Mouse (Mus musculus) CH12.LX (cell line): ENCODE data around the gene Plppr3. TPM values are rescaled to one million over a fixed set of nuclear protein-coding genes. Genes with fewer than 3 reads are reported as not detected.

ENCODE experiments used
- DNase-seq: peaks from one replicate; pipeline ENCODE4 v3.0.0-alpha.2; 2013; ENCODE audit errors: extremely low read depth
- H3K27ac ChIP-seq: 2 replicates; pipeline ENCODE4 v1.5.1; 2012; ENCODE audit warnings: low read depth, mild to moderate bottlenecking, control low read depth, moderate library complexity; ENCODE audit not compliant: insufficient read depth
- H3K27me3 ChIP-seq: replicated peaks from 2 replicates; pipeline ENCODE3; 2012; ENCODE audit warnings: inconsistent platforms
- H3K36me3 ChIP-seq, 2 experiments: replicated peaks in 1 of 2; 2 replicates each; pipeline versions ENCODE3 to v1.6.1; 2012; ENCODE audit warnings: inconsistent platforms in 1 of 2, low read length in 1 of 2, mild to moderate bottlenecking in 1 of 2, mixed read lengths in 1 of 2, moderate library complexity in 1 of 2; ENCODE audit not compliant: control insufficient read depth in 1 of 2, insufficient read depth in 1 of 2
- H3K4me1 ChIP-seq, 2 experiments: 2 replicates each; pipeline ENCODE4 v1.6.1; 2012; ENCODE audit warnings: inconsistent platforms in 1 of 2, moderate library complexity in 1 of 2; ENCODE audit not compliant: insufficient read depth in 2 of 2, control insufficient read depth in 1 of 2
- H3K4me2 ChIP-seq: 2 replicates; pipeline ENCODE4 v1.6.1; 2012; ENCODE audit warnings: low read depth, mild to moderate bottlenecking, control low read depth; ENCODE audit not compliant: poor library complexity, insufficient read depth, severe bottlenecking
- H3K4me3 ChIP-seq, 3 experiments: fragments of 150-350 bp in 1 of 3; sonication (generic) in 1 of 3; replicated peaks in 1 of 3; 2 replicates each; pipeline versions ENCODE3 to v1.5.1; 2011 to 2012; ENCODE audit warnings: low read depth in 2 of 3, low read length in 2 of 3, mild to moderate bottlenecking in 2 of 3, moderate library complexity in 2 of 3, control low read depth in 1 of 3, improper control_type of control experiment in 1 of 3, inconsistent platforms in 1 of 3, mixed read lengths in 1 of 3; ENCODE audit not compliant: poor library complexity in 1 of 3
- H3K79me2 ChIP-seq: replicated peaks from 2 replicates; pipeline ENCODE4 v1.6.1; 2012; ENCODE audit warnings: mild to moderate bottlenecking, moderate library complexity; ENCODE audit not compliant: control insufficient read depth, poor library complexity, insufficient read depth, severe bottlenecking; ENCODE audit errors: extremely low read depth
- H3K9ac ChIP-seq: 2 replicates; pipeline ENCODE4 v1.6.1; 2012; ENCODE audit warnings: low read depth, mild to moderate bottlenecking, control low read depth, moderate library complexity; ENCODE audit not compliant: insufficient read depth
- H3K9me3 ChIP-seq: replicated peaks from 2 replicates; pipeline ENCODE3; 2012; ENCODE audit warnings: low read length, inconsistent platforms, mixed read lengths
- BHLHE40 ChIP-seq: IDR thresholded peaks from 2 replicates; pipeline ENCODE4 v1.6.1; 2011; ENCODE audit warnings: mild to moderate bottlenecking, low read depth, low read length, improper control_type of control experiment
- CHD1 ChIP-seq: IDR thresholded peaks from 2 replicates; pipeline ENCODE4 v1.6.1; 2012; ENCODE audit warnings: low read depth, low read length, improper control_type of control experiment, inconsistent platforms
- CTCF ChIP-seq, 2 experiments: IDR thresholded peaks in 1 of 2; conservative IDR thresholded peaks in 1 of 2; 2 replicates each; pipeline ENCODE4 v1.5.1; 2011 to 2012; ENCODE audit warnings: low read depth in 2 of 2, low read length in 2 of 2, improper control_type of control experiment in 1 of 2, inconsistent platforms in 1 of 2, mild to moderate bottlenecking in 1 of 2, moderate library complexity in 1 of 2
- ELF1 ChIP-seq: IDR thresholded peaks from 2 replicates; pipeline ENCODE4 v1.6.1; 2014; ENCODE audit warnings: low read depth, mild to moderate bottlenecking, inconsistent platforms, low read length, improper control_type of control experiment
- GABPA ChIP-seq: IDR thresholded peaks from 2 replicates; pipeline ENCODE4 v1.6.1; 2012; ENCODE audit warnings: low read depth, low read length, improper control_type of control experiment, inconsistent platforms; ENCODE audit not compliant: insufficient replicate concordance
- HCFC1 ChIP-seq: IDR thresholded peaks from 2 replicates; pipeline ENCODE4 v1.6.1; 2012; ENCODE audit warnings: low read depth, mild to moderate bottlenecking, inconsistent platforms, low read length, improper control_type of control experiment
- IRF4 ChIP-seq: IDR thresholded peaks from 2 replicates; pipeline ENCODE4 v1.6.1; 2014; ENCODE audit warnings: low read depth, mild to moderate bottlenecking, inconsistent platforms, low read length, improper control_type of control experiment
- KAT2A ChIP-seq: IDR thresholded peaks from 2 replicates; pipeline ENCODE4 v1.6.1; 2012; ENCODE audit warnings: low read length, improper control_type of control experiment, inconsistent platforms; ENCODE audit not compliant: insufficient replicate concordance
- MAFK ChIP-seq: IDR thresholded peaks from 2 replicates; pipeline ENCODE4 v1.6.1; 2011; ENCODE audit warnings: low read length, improper control_type of control experiment; ENCODE audit not compliant: insufficient replicate concordance
- MAZ ChIP-seq: IDR thresholded peaks from 2 replicates; pipeline ENCODE4 v1.6.1; 2012; ENCODE audit warnings: low read depth, mild to moderate bottlenecking, inconsistent platforms, low read length, improper control_type of control experiment, moderate library complexity
- MEF2A ChIP-seq: IDR thresholded peaks from 2 replicates; pipeline ENCODE4 v1.6.1; 2014; ENCODE audit warnings: low read depth, mild to moderate bottlenecking, inconsistent platforms, low read length, improper control_type of control experiment, borderline replicate concordance
- MYC ChIP-seq: IDR thresholded peaks from 2 replicates; pipeline ENCODE4 v1.6.1; 2011; ENCODE audit warnings: low read depth, mild to moderate bottlenecking, improper control_type of control experiment, low read length
- POLR2AphosphoS2 ChIP-seq: IDR thresholded peaks from 2 replicates; pipeline ENCODE4 v1.6.1; 2011; ENCODE audit warnings: low read depth, low read length, improper control_type of control experiment
- RCOR1 ChIP-seq: conservative IDR thresholded peaks from 2 replicates; pipeline ENCODE4 v1.6.1; 2012; ENCODE audit warnings: low read depth, mild to moderate bottlenecking, inconsistent platforms, low read length, improper control_type of control experiment
- SMC3 ChIP-seq: IDR thresholded peaks from 2 replicates; pipeline ENCODE4 v1.6.1; 2011; ENCODE audit warnings: low read depth, low read length, improper control_type of control experiment
- TBP ChIP-seq: conservative IDR thresholded peaks from 2 replicates; pipeline ENCODE4 v1.6.1; 2011; ENCODE audit warnings: low read depth, low read length, improper control_type of control experiment
- USF2 ChIP-seq: conservative IDR thresholded peaks from 2 replicates; pipeline ENCODE4 v1.6.1; 2011; ENCODE audit warnings: low read depth, low read length, improper control_type of control experiment
- ZMIZ1 ChIP-seq: IDR thresholded peaks from 2 replicates; pipeline ENCODE4 v1.6.1; 2012; ENCODE audit warnings: low read depth, mild to moderate bottlenecking, inconsistent platforms, low read length, improper control_type of control experiment
- dilution Hi-C: fragments of 300-500 bp; cut with MboI; formaldehyde crosslinking; loops from 2 replicates; pipeline ENCODE4 v1.14.3; 2020; ENCODE audit warnings: low sequenced_read_pairs; ENCODE audit not compliant: extremely low pct_unique_long_range_greater_than_20kb, extremely low pct_ligation_motif_present
- in situ Hi-C: fragments of 300-500 bp; cut with MboI; formaldehyde crosslinking; loops from 3 replicates; pipeline ENCODE4 v1.14.3; 2019; ENCODE audit warnings: low sequenced_read_pairs, low pct_ligation_motif_present, low pct_unique_long_range_greater_than_20kb, mixed read lengths
- polyA plus RNA-seq: library from polyadenylated mRNA; unstranded; fragments of >175 nt; gene quantifications from 2 replicates; pipeline ENCODE4 v1.2.1, GENCODE M21; 2012; ENCODE audit warnings: low read depth; ENCODE audit not compliant: insufficient read length
- total RNA-seq, 2 experiments: library from RNA; depleted of rRNA; stranded (reverse); fragments of 300-350 nt in 1 of 2; fragments of >200 nt in 1 of 2; gene quantifications; 2 replicates each; pipeline ENCODE4 v1.2.3; 2012 to 2014

Plppr3 gene
- total and polyA plus RNA-seq, 3 experiments: 0.47 to 3.4 TPM; not detected in 1

GRCm38 (mm10) chr10:79916081-79916480, 41.6 kb upstream of the Plppr3 start:
- dilution Hi-C loops (no loop called here), in situ Hi-C loops (no loop called here)

DNA sequence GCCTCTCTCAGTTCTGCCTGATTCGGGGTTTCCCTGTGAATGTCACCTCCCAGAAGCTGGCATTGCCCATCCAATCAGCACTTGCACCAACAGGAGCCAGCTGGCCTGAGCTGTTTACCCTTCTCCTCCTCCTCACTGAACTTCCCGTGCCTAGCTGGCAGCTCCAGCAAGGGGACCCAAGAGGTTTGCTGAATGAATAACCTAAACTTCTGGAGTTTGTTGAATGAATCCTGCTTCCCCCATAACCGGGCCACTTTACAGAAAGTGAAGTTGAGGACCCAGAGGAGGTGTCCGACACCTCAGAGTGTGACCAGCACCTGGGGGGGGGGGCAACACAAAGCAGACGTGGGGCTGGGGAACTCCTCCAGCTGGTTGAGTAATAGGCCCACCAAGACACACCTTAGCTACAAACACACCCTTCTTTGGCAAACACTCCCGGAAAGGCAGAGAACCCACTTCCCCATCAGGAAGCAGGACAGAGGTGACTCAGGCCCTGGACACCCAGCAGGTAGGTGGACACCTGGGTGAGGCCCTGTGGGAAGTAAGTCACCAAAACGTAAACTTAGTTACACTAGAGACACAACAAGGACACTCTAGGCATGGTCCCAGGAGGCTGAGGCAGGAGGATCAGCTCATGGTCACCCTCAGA, 40.6 kb upstream of the Plppr3 start:
- Histone ChIP-seq H3K27ac (no peak overlapping the region), H3K9ac (no peak overlapping the region), H3K9me3 (no peaks in the 10 kb centered on the region), H3K79me2 (no peaks in the 10 kb centered on the region; the same call in 1 of the 2 replicates), H3K4me3 (no peak overlapping the region), H3K4me2 (no peak overlapping the region), H3K27me3 (no peaks in the 10 kb centered on the region), H3K4me1 (peaks cover 10 to 30% of the 10 kb centered on the region in 2 experiments), H3K36me3 (peaks cover 8 to 39% of the 10 kb centered on the region in 2 experiments)
- in situ Hi-C loops (no loop called here), dilution Hi-C loops (no loop called here)
- no peak for TF ChIP-seq SMC3
- no peak for TF ChIP-seq TBP
- no peak for TF ChIP-seq KAT2A
- TF ChIP-seq GABPA: no peak
- DNase-seq: no peak

More at GRCm38 (mm10) chr10:79916081-79916480, 41.6 kb upstream of the Plppr3 start:
- peak overlapping the region; percentile 94 for H3K9ac ChIP-seq
- no peak for DNase-seq
- peaks cover 10 to 30% of the 10 kb centered on the region in 2 experiments for H3K4me1 ChIP-seq
- H3K79me2 ChIP-seq: no peaks in the 10 kb centered on the region; the same call in 1 of the 2 replicates
- TF ChIP-seq MEF2A: no peak
- no peak for TF ChIP-seq CHD1
- no peak for TF ChIP-seq BHLHE40
- no peak for TF ChIP-seq CTCF (conservative IDR thresholded peaks at IDR 0.05 in 1 of 2, IDR thresholded peaks at IDR 0.05 in 1 of 2; ENCODE audit: low read depth in 2 of 2, low read length in 2 of 2)
- TF ChIP-seq GABPA: no peak
- no peak for TF ChIP-seq RCOR1
- TF ChIP-seq USF2: no peak
- TF ChIP-seq MAFK: no peak
- no peak for TF ChIP-seq SMC3
- no peak for TF ChIP-seq IRF4
- TF ChIP-seq HCFC1: no peak
- no peak for TF ChIP-seq ZMIZ1
- no peak for TF ChIP-seq POLR2AphosphoS2
- TF ChIP-seq ELF1: no peak
- TF ChIP-seq MYC: no peak
- TF ChIP-seq MAZ: no peak
- peak overlapping the region; percentile 83 to 93 (median 87) for H3K4me3 ChIP-seq
- H3K27ac ChIP-seq: no peak overlapping the region
- peaks cover 4 to 30% of the 10 kb centered on the region in 2 experiments for H3K36me3 ChIP-seq
- no peaks in the 10 kb centered on the region for H3K27me3 ChIP-seq
- H3K9me3 ChIP-seq: no peaks in the 10 kb centered on the region
- H3K4me2 ChIP-seq: peak overlapping the region; percentile 55
